Mouse (Mus musculus) lung, postnatal 0 days (tissue): ENCODE data around the gene Rora. TPM values are rescaled to one million over a fixed set of nuclear protein-coding genes. Genes with fewer than 3 reads are reported as not detected.

Experiments used
- ATAC-seq: fragments of 200-750 bp; cut with Nextera tagmentation; 2 replicates; pipeline ENCODE4 v1.8.0; 2017; ENCODE audit warnings: moderate library complexity
- DNase-seq: peaks from one replicate; pipeline ENCODE4 v3.0.0-alpha.2; 2016; ENCODE audit warnings: low spot score
- H3K27ac ChIP-seq: fragments of 300-500 bp; sonication (generic); 2 replicates; pipeline ENCODE4 v1.5.1; 2014; ENCODE audit warnings: antibody characterized with exemption, mild to moderate bottlenecking, low read length, mixed read lengths
- H3K27me3 ChIP-seq: fragments of 300-500 bp; sonication (generic); replicated peaks from 2 replicates; pipeline ENCODE4 v1.6.1; 2014; ENCODE audit warnings: low read length, mixed read lengths; ENCODE audit not compliant: insufficient read depth
- H3K36me3 ChIP-seq: fragments of 300-500 bp; sonication (generic); 2 replicates; pipeline ENCODE4 v1.6.1; 2014; ENCODE audit warnings: low read length, mixed read lengths; ENCODE audit not compliant: insufficient read depth
- H3K4me1 ChIP-seq: fragments of 300-500 bp; sonication (generic); 2 replicates; pipeline ENCODE4 v1.6.1; 2014; ENCODE audit warnings: antibody characterized with exemption, low read depth, low read length, mixed read lengths; ENCODE audit not compliant: insufficient read depth
- H3K4me2 ChIP-seq: fragments of 300-500 bp; sonication (generic); replicated peaks from 2 replicates; pipeline ENCODE4 v1.6.1; 2014; ENCODE audit warnings: low read depth, mild to moderate bottlenecking, low read length, moderate library complexity, mixed read lengths
- H3K4me3 ChIP-seq: fragments of 300-500 bp; sonication (generic); 2 replicates; pipeline ENCODE4 v1.5.1; 2014; ENCODE audit warnings: low read depth, low read length
- H3K9ac ChIP-seq: fragments of 300-500 bp; sonication (generic); replicated peaks from 2 replicates; pipeline ENCODE4 v1.6.1; 2014; ENCODE audit warnings: low read depth, mild to moderate bottlenecking
- H3K9me3 ChIP-seq: fragments of 300-500 bp; sonication (generic); 2 replicates; pipeline ENCODE4 v1.6.1; 2016; ENCODE audit warnings: low read length, mixed read lengths
- CTCF ChIP-seq: IDR thresholded peaks from 2 replicates; pipeline ENCODE4 v1.5.1; 2016; ENCODE audit warnings: antibody characterized with exemption, mild to moderate bottlenecking
- EP300 ChIP-seq: IDR thresholded peaks from 2 replicates; pipeline ENCODE4 v1.6.1; 2016; ENCODE audit warnings: antibody characterized with exemption, mild to moderate bottlenecking, control low read depth
- WGBS: fragments of 180-500 bp; shearing (Covaris S2); extraction: QIAGEN DNeasy Blood & Tissue Kit; methylation state at CpG from one replicate; pipeline ENCODE4 v1.1.7; 2014; 5-methylcytosine and 5-hydroxymethylcytosine counted together
- polyA plus RNA-seq: library from polyadenylated mRNA; unstranded; fragments of >200 nt; fragmentation: Nextera tagmentation; extraction: Ambion mirVana; gene quantifications from 2 replicates; pipeline ENCODE4 v1.2.1, GENCODE M21; 2015

Gene Rora
- polyA plus RNA-seq, 1 experiment from 2014 or later = 18.8 TPM

DNA sequence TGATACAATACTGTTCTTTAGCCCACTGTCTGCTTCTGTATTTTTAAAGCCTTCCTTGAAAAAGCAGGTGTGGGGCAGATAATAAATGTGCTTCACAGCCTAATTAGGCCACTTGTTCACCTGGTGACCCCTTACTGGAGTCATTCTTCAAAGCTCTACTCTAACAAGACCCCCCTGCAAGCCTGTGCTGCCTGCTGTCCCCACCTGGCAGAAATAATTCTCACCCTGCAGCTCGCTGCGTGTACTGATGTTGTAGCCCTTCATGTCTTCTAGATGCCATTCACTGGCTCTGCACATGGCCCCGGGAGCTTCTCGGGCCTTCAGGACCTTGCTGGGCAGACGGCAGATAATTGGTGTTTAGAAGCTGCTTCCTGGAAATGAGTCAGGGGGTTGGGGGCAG lies 604.9 kb downstream of the Rora start:
- TF ChIP-seq EP300 = no peak
- TF ChIP-seq CTCF = no peak
- Histone ChIP-seq H3K4me2 (no peak overlapping the region), H3K4me3 (no peak overlapping the region), H3K27ac (no peak overlapping the region), H3K9me3 (no peaks in the 10 kb centered on the region), H3K36me3 (no peaks in the 10 kb centered on the region), H3K27me3 (no peaks in the 10 kb centered on the region), H3K9ac (no peak overlapping the region), H3K4me1 (no peaks in the 10 kb centered on the region)
- 55% methylated on average over 5 of the region's 5 CpGs for WGBS
- no peak for ATAC-seq
- DNase-seq = no peak

GRCm38 (mm10) chr9:69259382-69259781 lies 605.8 kb downstream of the Rora start:
- TF ChIP-seq EP300 (no peak), CTCF (peak; percentile 16; the same call in 1 of the 2 replicates)
- ATAC-seq (peak; percentile 71), DNase-seq (peak; percentile 59)
- no peaks in the 10 kb centered on the region for H3K36me3 ChIP-seq
- H3K4me2 ChIP-seq = no peak overlapping the region
- H3K9me3 ChIP-seq = no peaks in the 10 kb centered on the region
- H3K4me3 ChIP-seq = no peak overlapping the region
- H3K27ac ChIP-seq = no peak overlapping the region
- H3K9ac ChIP-seq = no peak overlapping the region
- no peaks in the 10 kb centered on the region for H3K27me3 ChIP-seq
- 7% methylated on average over 9 of the region's 9 CpGs for WGBS
- H3K4me1 ChIP-seq = no peaks in the 10 kb centered on the region

DNA sequence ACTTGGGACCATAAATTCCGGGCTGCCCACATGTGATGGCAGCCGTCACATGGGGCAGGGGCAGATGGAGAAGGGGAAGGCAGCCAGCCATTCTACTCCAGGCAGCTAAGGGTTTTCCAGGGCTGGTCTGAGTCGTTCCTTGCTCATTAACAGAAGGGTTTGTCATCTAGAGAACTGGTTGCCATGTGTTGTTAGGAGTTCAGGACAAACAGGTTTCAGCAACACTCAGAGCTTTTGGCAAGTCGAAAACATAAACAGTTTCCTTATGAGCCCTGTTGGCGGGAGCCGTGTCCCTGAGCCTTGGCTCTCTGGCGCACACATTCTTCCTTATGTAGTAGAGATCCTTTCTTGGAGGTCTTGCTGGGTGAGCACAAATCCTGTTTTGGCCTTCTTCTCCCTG lies 611.6 kb downstream of the Rora start:
- Histone ChIP-seq H3K4me3 (no peak overlapping the region), H3K4me1 (no peaks in the 10 kb centered on the region), H3K9ac (no peak overlapping the region), H3K4me2 (no peak overlapping the region), H3K27ac (no peak overlapping the region), H3K36me3 (no peaks in the 10 kb centered on the region), H3K9me3 (no peaks in the 10 kb centered on the region), H3K27me3 (no peaks in the 10 kb centered on the region)
- TF ChIP-seq EP300 = no peak
- ATAC-seq (peak; percentile 58), DNase-seq (peak; percentile 63)
- 54% methylated on average over 7 of the region's 7 CpGs for WGBS

GRCm38 (mm10) chr9:69270374-69270773 lies 616.8 kb downstream of the Rora start:
- Histone ChIP-seq H3K9me3 (no peaks in the 10 kb centered on the region), H3K27ac (no peak overlapping the region), H3K9ac (no peak overlapping the region), H3K36me3 (no peaks in the 10 kb centered on the region), H3K4me3 (no peak overlapping the region), H3K4me2 (no peak overlapping the region), H3K4me1 (no peaks in the 10 kb centered on the region), H3K27me3 (no peaks in the 10 kb centered on the region)
- TF ChIP-seq EP300 (no peak), CTCF (no peak)
- no peak for ATAC-seq
- no peak for DNase-seq
- WGBS = 62% methylated on average over 8 of the region's 8 CpGs

- Histone ChIP-seq H3K9ac (no peak overlapping the region), H3K27me3 (no peaks in the 10 kb centered on the region), H3K9me3 (no peaks in the 10 kb centered on the region), H3K4me1 (no peaks in the 10 kb centered on the region), H3K4me2 (no peak overlapping the region), H3K27ac (no peak overlapping the region), H3K36me3 (no peaks in the 10 kb centered on the region), H3K4me3 (no peak overlapping the region)
- DNase-seq (no peak), ATAC-seq (no peak)
- TF ChIP-seq EP300 = no peak
- no peak for TF ChIP-seq CTCF
- WGBS = 43% methylated on average over 7 of the region's 7 CpGs
These were observed 617.3 kb downstream of the Rora start for GRCm38 (mm10) chr9:69270931-69271330.

GRCm38 (mm10) chr9:69272884-69273283 lies 619.3 kb downstream of the Rora start:
- DNase-seq (peak; percentile 44), ATAC-seq (peak; percentile 32; the same call in 1 of the 2 replicates)
- Histone ChIP-seq H3K4me2 (no peak overlapping the region), H3K27ac (no peak overlapping the region), H3K4me1 (no peaks in the 10 kb centered on the region), H3K36me3 (no peaks in the 10 kb centered on the region), H3K9me3 (no peaks in the 10 kb centered on the region), H3K27me3 (no peaks in the 10 kb centered on the region), H3K9ac (no peak overlapping the region), H3K4me3 (no peak overlapping the region)
- TF ChIP-seq EP300 (no peak), CTCF (no peak)
- WGBS = 44% methylated on average over 9 of the region's 9 CpGs
